Mouse (Mus musculus): ENCODE data around the gene Smad6. TPM values are rescaled to one million over a fixed set of nuclear protein-coding genes. Genes with fewer than 3 reads are reported as not detected.

The Smad6 gene
- total and polyA plus RNA-seq, 2 experiments from 2014 or later, result 1.7 to 11.9 TPM

- peak; percentile 67; the same call in 1 of the 2 replicates for ATAC-seq
- DNase-seq (ENCODE audit: low spot score), result peak; percentile 34
Measured at GRCm38 (mm10) chr9:64045117-64045890, 23.4 kb upstream of the Smad6 start.

GRCm38 (mm10) chr9:64044343-64044742, 22.5 kb upstream of the Smad6 start:
- no peak for DNase-seq (ENCODE audit: low spot score)
- H3K4me1 ChIP-seq (ENCODE audit: insufficient read depth, low read length), result no peaks in the 10 kb centered on the region
- H3K9me3 ChIP-seq (ENCODE audit: low read length), result no peaks in the 10 kb centered on the region
- TF ChIP-seq CTCF (IDR thresholded peaks at IDR 0.05; ENCODE audit: low read depth), result no peak
- H3K9ac ChIP-seq (replicated peaks; ENCODE audit: low read length), result no peak overlapping the region
- no peaks in the 10 kb centered on the region for H3K36me3 ChIP-seq (ENCODE audit: insufficient read depth, low read length)
- WGBS, result 77% methylated on average over 8 of the region's 8 CpGs
- H3K4me3 ChIP-seq (ENCODE audit: low read length), result no peak overlapping the region
- H3K27ac ChIP-seq, result no peak overlapping the region
- ATAC-seq, result no peak
- no peak overlapping the region for H3K4me2 ChIP-seq (ENCODE audit: low read depth, low read length)
- no peaks in the 10 kb centered on the region for H3K27me3 ChIP-seq (ENCODE audit: insufficient read depth, low read length)

More at GRCm38 (mm10) chr9:64045117-64045890, 23.4 kb upstream of the Smad6 start:
- 0 out of 2 replicates have a peak overlapping the region, but pooled peaks have one; percentile 5 for H3K9ac ChIP-seq (replicated peaks; ENCODE audit: low read length)
- H3K27ac ChIP-seq, result no peak overlapping the region
- peaks cover 3% of the 10 kb centered on the region; the same call in 1 of the 2 replicates for H3K4me1 ChIP-seq (ENCODE audit: insufficient read depth, low read length)
- no peaks in the 10 kb centered on the region for H3K36me3 ChIP-seq (ENCODE audit: insufficient read depth, low read length)
- H3K4me2 ChIP-seq (ENCODE audit: low read depth, low read length), result no peak overlapping the region
- TF ChIP-seq CTCF (IDR thresholded peaks at IDR 0.05; ENCODE audit: low read depth), result no peak
- no peaks in the 10 kb centered on the region for H3K9me3 ChIP-seq (ENCODE audit: low read length)
- no peak overlapping the region for H3K4me3 ChIP-seq (ENCODE audit: low read length)
- no peaks in the 10 kb centered on the region for H3K27me3 ChIP-seq (ENCODE audit: insufficient read depth, low read length)
- WGBS, result 31% methylated on average over 14 of the region's 14 CpGs

- H3K27me3 ChIP-seq (ENCODE audit: insufficient read depth, low read length), result no peaks in the 10 kb centered on the region
- no peaks in the 10 kb centered on the region for H3K9me3 ChIP-seq (ENCODE audit: low read length)
- no peak overlapping the region for H3K9ac ChIP-seq (replicated peaks; ENCODE audit: low read length)
- H3K4me2 ChIP-seq (ENCODE audit: low read depth, low read length), result no peak overlapping the region
- no peak for TF ChIP-seq CTCF (IDR thresholded peaks at IDR 0.05; ENCODE audit: low read depth)
- no peaks in the 10 kb centered on the region for H3K36me3 ChIP-seq (ENCODE audit: insufficient read depth, low read length)
- DNase-seq (ENCODE audit: low spot score) (no peak), ATAC-seq (no peak)
- H3K27ac ChIP-seq, result no peak overlapping the region
- H3K4me3 ChIP-seq (ENCODE audit: low read length), result no peak overlapping the region
- WGBS, result 83% methylated on average over 4 of the region's 4 CpGs
- H3K4me1 ChIP-seq (ENCODE audit: insufficient read depth, low read length), result no peaks in the 10 kb centered on the region
Measured at GRCm38 (mm10) chr9:64042911-64043310, 21.1 kb upstream of the Smad6 start.

GRCm38 (mm10) chr9:64042216-64042615, 20.4 kb upstream of the Smad6 start:
- 91% methylated on average over 8 of the region's 8 CpGs for WGBS
- no peak for TF ChIP-seq CTCF (IDR thresholded peaks at IDR 0.05; ENCODE audit: low read depth)

GRCm38 (mm10) chr9:64029908-64030631, 8.2 kb upstream of the Smad6 start:
- ATAC-seq (no peak), DNase-seq (ENCODE audit: low spot score) (no peak)
- Histone ChIP-seq H3K4me2 (ENCODE audit: low read depth, low read length) (no peak overlapping the region), H3K4me1 (ENCODE audit: insufficient read depth, low read length) (no peaks in the 10 kb centered on the region), H3K36me3 (ENCODE audit: insufficient read depth, low read length) (no peaks in the 10 kb centered on the region), H3K9ac (replicated peaks; ENCODE audit: low read length) (no peak overlapping the region), H3K4me3 (ENCODE audit: low read length) (no peak overlapping the region), H3K9me3 (ENCODE audit: low read length) (no peaks in the 10 kb centered on the region), H3K27me3 (ENCODE audit: insufficient read depth, low read length) (no peaks in the 10 kb centered on the region), H3K27ac (no peak overlapping the region)
- WGBS, result 81% methylated on average over 6 of the region's 6 CpGs
- no peak for TF ChIP-seq CTCF (IDR thresholded peaks at IDR 0.05; ENCODE audit: low read depth)

More at GRCm38 (mm10) chr9:64042216-64042615, 20.4 kb upstream of the Smad6 start:
- no peak overlapping the region for H3K4me2 ChIP-seq (ENCODE audit: low read depth, low read length)
- no peak overlapping the region for H3K27ac ChIP-seq
- no peak overlapping the region for H3K9ac ChIP-seq (replicated peaks; ENCODE audit: low read length)
- no peaks in the 10 kb centered on the region for H3K27me3 ChIP-seq (ENCODE audit: insufficient read depth, low read length)
- no peaks in the 10 kb centered on the region for H3K4me1 ChIP-seq (ENCODE audit: insufficient read depth, low read length)
- no peaks in the 10 kb centered on the region for H3K9me3 ChIP-seq (ENCODE audit: low read length)
- H3K36me3 ChIP-seq (ENCODE audit: insufficient read depth, low read length), result no peaks in the 10 kb centered on the region
- no peak for DNase-seq (ENCODE audit: low spot score)
- ATAC-seq, result no peak
- H3K4me3 ChIP-seq (ENCODE audit: low read length), result no peak overlapping the region

- H3K9ac ChIP-seq (replicated peaks; ENCODE audit: low read length), result no peak overlapping the region
- DNase-seq (ENCODE audit: low spot score), result peak; percentile 23
Measured at GRCm38 (mm10) chr9:64025565-64025964, 3.7 kb upstream of the Smad6 start.

More at GRCm38 (mm10) chr9:64025565-64025964, 3.7 kb upstream of the Smad6 start:
- TF ChIP-seq CTCF (IDR thresholded peaks at IDR 0.05; ENCODE audit: low read depth), result peak; percentile 65
- no peaks in the 10 kb centered on the region for H3K36me3 ChIP-seq (ENCODE audit: insufficient read depth, low read length)
- WGBS, result 7% methylated on average over 3 of the region's 3 CpGs
- H3K4me3 ChIP-seq (ENCODE audit: low read length), result no peak overlapping the region
- H3K4me2 ChIP-seq (ENCODE audit: low read depth, low read length), result no peak overlapping the region
- H3K9me3 ChIP-seq (ENCODE audit: low read length), result no peaks in the 10 kb centered on the region
- no peaks in the 10 kb centered on the region for H3K27me3 ChIP-seq (ENCODE audit: insufficient read depth, low read length)
- peaks cover 9% of the 10 kb centered on the region; the same call in 1 of the 2 replicates for H3K4me1 ChIP-seq (ENCODE audit: insufficient read depth, low read length)
- ATAC-seq, result no peak
- no peak overlapping the region for H3K27ac ChIP-seq
